Mouse (Mus musculus): Measurements from ENCODE around the gene Clint1.

DNA sequence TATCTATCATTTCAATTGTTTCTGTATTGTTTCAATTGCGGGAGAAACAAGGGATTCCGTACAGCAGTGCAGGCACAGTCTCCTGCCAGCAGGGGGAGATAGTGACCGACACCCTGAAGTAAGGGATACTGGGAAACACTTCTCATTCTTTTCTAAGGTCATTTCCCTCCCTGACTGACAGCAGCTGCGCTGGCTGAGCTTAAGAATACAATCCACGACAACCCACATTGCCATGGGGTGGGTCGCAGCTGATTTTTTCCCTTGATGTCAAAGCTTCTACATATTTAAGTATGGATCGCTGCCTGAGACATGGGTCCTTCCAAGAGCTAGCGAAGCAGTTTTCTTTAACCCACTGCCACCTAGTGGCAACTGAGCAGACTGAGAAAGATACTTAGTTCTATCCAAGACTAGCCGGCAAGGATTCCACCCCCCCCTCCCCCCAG lies 74.8 kb downstream of the Clint1 start:
- TF ChIP-seq CTCF (IDR thresholded peaks at IDR 0.05; ENCODE audit: borderline replicate concordance, insufficient read depth, low read length) (peak; percentile 89), POLR2A (IDR thresholded peaks at IDR 0.05; ENCODE audit: low read depth, low read length) (no peak)
